Comparison of ENCODE assay signal across 31 mouse cellular contexts in genomic region chr5:50031288-50031687, GRCm38 (mm10). TPM values are rescaled to one million over a fixed set of nuclear protein-coding genes. Genes with fewer than 3 reads are reported as not detected.
DNase-seq lines count a peak whose midpoint lies in the region; ATAC-seq and TF ChIP-seq lines count a peak whose summit lies in the region.
"Had no signal": no experiment of that assay in that cellular context is flagged by ENCODE, and none has a peak within 500 bp of the region (broad histone marks: within the 10 kb centered on the region; RNA-seq: fewer than 3 reads in every experiment).

No protein-coding gene starts in this region.

- no peak overlapping the region for H3K4me3 ChIP-seq in limb, embryonic 14.5 days (replicated peaks; ENCODE audit: low read length)
- H3K4me3 ChIP-seq in limb, embryonic 10.5 days, result no peak overlapping the region
- H3K4me3 ChIP-seq: embryonic facial prominence, embryonic 10.5 days; embryonic facial prominence, embryonic 15.5 days; forebrain, embryonic 13.5 days; heart, embryonic 13.5 days; limb, embryonic 15.5 days; liver, embryonic 15.5 days; midbrain, embryonic 10.5 days; midbrain, embryonic 15.5 days; neural tube, embryonic 15.5 days; stomach, embryonic 15.5 days had no signal

- H3K27ac ChIP-seq in limb, embryonic 14.5 days (replicated peaks; ENCODE audit: low read depth, low read length), result no peak overlapping the region
- H3K27ac ChIP-seq in limb, embryonic 10.5 days, result no peak overlapping the region
- H3K27ac ChIP-seq: embryonic facial prominence, embryonic 10.5 days; embryonic facial prominence, embryonic 15.5 days; forebrain, embryonic 13.5 days; heart, embryonic 13.5 days; hindbrain, embryonic 14.5 days; limb, embryonic 15.5 days; liver, embryonic 15.5 days; midbrain, embryonic 10.5 days; midbrain, embryonic 15.5 days; neural tube, embryonic 15.5 days; stomach, embryonic 15.5 days had no signal

- H3K27me3 ChIP-seq in limb, embryonic 14.5 days (ENCODE audit: control insufficient read depth, insufficient read depth, low read length), result no peaks in the 10 kb centered on the region
- no peaks in the 10 kb centered on the region for H3K27me3 ChIP-seq in limb, embryonic 10.5 days (ENCODE audit: low read depth, poor library complexity, severe bottlenecking)
- H3K27me3 ChIP-seq: embryonic facial prominence, embryonic 15.5 days; forebrain, embryonic 13.5 days; heart, embryonic 13.5 days; limb, embryonic 15.5 days; liver, embryonic 15.5 days; midbrain, embryonic 15.5 days; neural tube, embryonic 15.5 days; stomach, embryonic 15.5 days had no signal

- no peak for TF ChIP-seq POLR2A in limb, embryonic 14.5 days (IDR thresholded peaks at IDR 0.05; ENCODE audit: borderline replicate concordance, extremely low read depth, insufficient read depth, insufficient read length)

- no peak overlapping the region for H3K4me2 ChIP-seq in limb, embryonic 14.5 days (replicated peaks; ENCODE audit: low read depth, low read length, severe bottlenecking)
- H3K4me2 ChIP-seq: embryonic facial prominence, embryonic 15.5 days; forebrain, embryonic 13.5 days; heart, embryonic 13.5 days; hindbrain, embryonic 14.5 days; limb, embryonic 15.5 days; liver, embryonic 15.5 days; lung, embryonic 14.5 days; midbrain, embryonic 15.5 days; neural tube, embryonic 15.5 days; stomach, embryonic 15.5 days had no signal

- no peak for ATAC-seq in limb, embryonic 14.5 days (ENCODE audit: low FRiP score, low read depth)
- ATAC-seq: activated CD4-positive, CD25-positive, alpha-beta regulatory T cell, adult 4 months; inflammation-experienced regulatory T-cells, adult 6 months had no signal

- H3K9ac ChIP-seq in limb, embryonic 14.5 days (ENCODE audit: low read depth, low read length, severe bottlenecking), result no peak overlapping the region
- H3K9ac ChIP-seq: embryonic facial prominence, embryonic 15.5 days; forebrain, embryonic 13.5 days; heart, embryonic 13.5 days; hindbrain, embryonic 14.5 days; limb, embryonic 15.5 days; liver, embryonic 15.5 days; lung, embryonic 14.5 days; midbrain, embryonic 15.5 days; neural tube, embryonic 15.5 days; stomach, embryonic 15.5 days had no signal

- H3K36me3 ChIP-seq in limb, embryonic 14.5 days (ENCODE audit: control insufficient read depth, insufficient read depth, low read length), result 0 out of 2 replicates have a peak, but pooled peaks cover 4% of the 10 kb centered on the region
- H3K36me3 ChIP-seq in limb, embryonic 10.5 days, result peaks cover 7% of the 10 kb centered on the region
- H3K36me3 ChIP-seq: embryonic facial prominence, embryonic 15.5 days; heart, embryonic 13.5 days; limb, embryonic 15.5 days; liver, embryonic 15.5 days; midbrain, embryonic 10.5 days; midbrain, embryonic 15.5 days; neural tube, embryonic 15.5 days; stomach, embryonic 15.5 days had no signal

- WGBS in limb, embryonic 14.5 days, result 61% methylated on average over 6 of the region's 6 CpGs
- 96% methylated on average over 6 of the region's 6 CpGs for WGBS in limb, embryonic 10.5 days

- no peaks in the 10 kb centered on the region for H3K9me3 ChIP-seq in limb, embryonic 14.5 days (ENCODE audit: control insufficient read depth, low read length)
- H3K9me3 ChIP-seq in limb, embryonic 10.5 days (replicated peaks), result no peaks in the 10 kb centered on the region
- H3K9me3 ChIP-seq: embryonic facial prominence, embryonic 10.5 days; embryonic facial prominence, embryonic 15.5 days; forebrain, embryonic 13.5 days; heart, embryonic 13.5 days; limb, embryonic 15.5 days; liver, embryonic 15.5 days; midbrain, embryonic 10.5 days; midbrain, embryonic 15.5 days; neural tube, embryonic 15.5 days; stomach, embryonic 15.5 days had no signal

- H3K4me1 ChIP-seq in limb, embryonic 14.5 days (ENCODE audit: control insufficient read depth, insufficient read depth, low read length), result peaks cover 49% of the 10 kb centered on the region
- peaks cover 20% of the 10 kb centered on the region; the same call in 1 of the 2 replicates for H3K4me1 ChIP-seq in limb, embryonic 10.5 days

- DNase-seq in kidney, adult 9 months, result peak; percentile 65
- no peak for DNase-seq in kidney, postnatal 4 days
- peak; percentile 12 for DNase-seq in limb, embryonic 14.5 days (ENCODE audit: low spot score)
- no peak for DNase-seq in limb, embryonic 10.5 days (ENCODE audit: low spot score)
- DNase-seq in kidney, postnatal 36 days, result peak; percentile 29 to 41
- DNase-seq in urinary bladder, postnatal 25 days (ENCODE audit: low spot score), result no peak
- no peak for DNase-seq in MN1 (ENCODE audit: low spot score)
- DNase-seq: adrenal gland, adult 2 months; adrenal gland, postnatal 36 days; B cell, adult 2 months; cerebellum, adult 18-20 months; gastrocnemius, postnatal 25 days; heart, adult 18-20 months; heart, postnatal 10 days; lung, embryonic 14.5 days; retina, postnatal 1 day; right cerebral cortex, postnatal 14 days; thymus, postnatal 14 days had no signal

RNA-seq across cellular contexts. Expression of gene Adgra3, which starts 27.5 kb away (rescaled TPM):
- polyA plus RNA-seq in limb, embryonic 14.5 days (2012; rRNA removed), result 90.8 and 103 TPM in 2 replicates
- 55.4 and 59.7 TPM in 2 replicates for polyA plus RNA-seq in limb, embryonic 14.5 days (2014; fragmentation: Nextera tagmentation; extraction: Ambion mirVana)
- polyA plus RNA-seq in limb, embryonic 10.5 days (2016; fragmentation: Nextera tagmentation; extraction: Ambion mirVana), result 50.0 and 53.3 TPM in 2 replicates
- polyA plus RNA-seq: inflammation-experienced regulatory T-cells, adult 6 months had no signal

Comparison
In these comparisons a context has a peak if more than half of its experiments do, and no peak if none do; other contexts are left out.
1. DNase-seq: peak in kidney, adult 9 months (single experiment), limb, embryonic 14.5 days (single experiment) and kidney, postnatal 36 days (2 of 2); none in kidney, postnatal 4 days (0 of 2), limb, embryonic 10.5 days (single experiment), urinary bladder, postnatal 25 days (single experiment) and MN1 (single experiment).